Mouse (Mus musculus) embryo, embryonic 9.5 days (tissue): Measurements from ENCODE around the gene Chchd1.
A peak's percentile ranks its signal among the peaks of the same experiment; 100 is the strongest.

Experiments
- DNase-seq: peaks from one replicate; pipeline ENCODE4 v3.0.0-alpha.2; 2017; ENCODE audit errors: extremely low spot score

The Chchd1 gene

DNA sequence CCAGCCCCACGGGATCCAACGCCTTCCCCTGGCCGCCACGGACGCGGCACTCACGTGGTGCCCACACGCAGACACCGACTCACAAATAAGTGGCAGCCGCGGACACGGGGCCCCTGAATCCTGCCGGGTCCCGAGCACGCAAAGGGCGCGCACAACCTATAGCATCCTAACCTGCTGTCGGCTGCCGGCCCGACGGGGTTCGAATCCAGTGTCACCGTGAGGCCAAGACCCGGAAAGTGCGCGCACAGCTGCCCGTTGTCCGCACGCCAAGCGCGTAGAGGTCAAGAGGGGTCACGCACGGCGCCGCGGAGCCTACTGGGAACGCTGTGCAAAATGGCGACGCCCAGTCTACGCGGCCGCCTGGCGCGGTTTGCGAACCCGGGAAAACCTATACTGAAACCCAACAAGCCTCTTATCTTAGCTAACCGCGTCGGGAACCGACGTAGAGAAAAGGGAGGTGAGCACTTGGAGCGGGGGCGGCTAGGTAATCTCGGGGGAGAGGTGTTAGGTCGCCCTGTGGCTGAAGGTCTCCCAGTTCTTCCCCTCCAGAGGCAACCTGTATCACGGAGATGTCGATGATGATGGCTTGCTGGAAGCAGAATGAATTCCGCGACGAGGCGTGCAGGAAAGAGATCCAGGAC, at the start of gene Chchd1:
TSS of gene Chchd1 (plus strand) at position 266 of the 641 bp plus-strand sequence.
- peak; percentile 94 for DNase-seq

DNA sequence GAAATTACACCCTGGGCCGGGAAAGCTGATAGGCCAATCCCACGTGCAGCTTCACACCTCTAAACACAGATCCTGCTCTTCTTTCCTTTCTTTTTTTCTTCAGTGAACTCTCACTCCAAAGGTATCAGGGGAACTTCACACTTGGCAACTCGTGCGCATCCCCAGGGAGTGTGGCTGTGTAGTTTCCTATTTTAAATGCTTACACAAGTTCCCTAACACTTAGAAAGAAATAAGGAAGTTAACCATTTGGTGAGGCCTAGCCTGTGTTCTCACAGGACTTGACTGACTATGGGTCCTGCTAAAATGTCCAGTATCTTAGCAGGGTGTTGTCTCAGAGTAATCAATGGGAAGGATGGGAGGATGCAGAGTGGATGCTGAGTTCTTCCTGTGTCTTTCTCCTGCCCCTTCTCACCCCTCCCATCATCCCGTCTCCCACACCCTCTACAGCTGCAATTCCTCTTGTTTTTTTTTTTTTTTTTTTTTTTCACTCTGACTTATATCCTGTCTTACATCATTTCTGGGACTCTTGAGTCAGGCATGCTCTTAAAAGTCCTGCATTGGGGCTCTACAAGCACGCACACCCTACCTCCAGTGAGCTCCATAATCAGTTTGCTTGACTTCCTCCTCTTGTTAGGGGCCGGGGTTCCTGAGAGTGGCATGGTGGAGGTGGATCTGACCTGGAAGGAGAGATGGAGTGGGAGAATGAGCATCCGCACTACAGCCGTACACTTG, 48.0 kb upstream of the Chchd1 start:
- no peak for DNase-seq

DNA sequence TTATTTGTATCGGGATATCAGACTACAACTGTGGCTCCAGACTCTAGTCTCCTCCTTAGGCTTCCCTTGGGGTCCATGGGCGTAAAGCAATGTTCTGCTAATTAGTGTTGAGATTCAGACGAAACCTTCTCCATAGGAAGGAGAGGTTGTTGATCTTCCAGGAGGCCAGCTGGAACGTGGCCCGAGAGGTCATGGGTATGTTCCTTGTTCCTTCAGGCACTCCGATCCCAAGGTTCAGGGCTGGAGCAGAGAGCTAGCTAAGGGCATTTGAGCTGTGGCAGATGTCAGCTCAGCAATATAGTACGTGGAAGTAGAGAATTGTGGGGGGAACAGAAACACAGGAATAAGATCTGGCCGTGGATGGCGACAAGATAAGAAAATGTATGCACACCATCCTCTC, 47.1 kb upstream of the Chchd1 start:
- no peak for DNase-seq

DNA sequence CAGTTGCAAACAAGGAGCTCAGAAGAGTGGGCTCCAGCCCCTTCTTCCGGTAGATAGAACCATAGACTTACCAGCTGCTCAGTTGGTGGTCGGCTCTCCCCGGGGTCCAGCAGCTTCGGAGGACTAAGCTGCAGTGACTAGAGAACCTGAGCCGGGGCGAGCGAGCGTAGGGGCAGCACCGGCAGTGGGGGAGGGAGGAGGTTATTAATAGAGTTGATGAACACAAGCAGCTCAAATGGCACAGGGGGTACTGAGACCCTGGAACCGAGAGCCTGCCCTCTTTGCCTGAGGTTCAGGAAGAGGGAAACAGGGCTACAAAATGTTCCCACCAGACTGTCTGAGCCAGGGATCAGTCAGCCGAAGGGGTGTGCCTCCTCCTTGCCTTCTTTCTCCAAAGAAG, 46.4 kb upstream of the Chchd1 start, which contains the start of gene Myoz1:
TSS of gene Myoz1 (minus strand) at position 180 of the 400 bp plus-strand sequence.
- DNase-seq, result no peak

DNA sequence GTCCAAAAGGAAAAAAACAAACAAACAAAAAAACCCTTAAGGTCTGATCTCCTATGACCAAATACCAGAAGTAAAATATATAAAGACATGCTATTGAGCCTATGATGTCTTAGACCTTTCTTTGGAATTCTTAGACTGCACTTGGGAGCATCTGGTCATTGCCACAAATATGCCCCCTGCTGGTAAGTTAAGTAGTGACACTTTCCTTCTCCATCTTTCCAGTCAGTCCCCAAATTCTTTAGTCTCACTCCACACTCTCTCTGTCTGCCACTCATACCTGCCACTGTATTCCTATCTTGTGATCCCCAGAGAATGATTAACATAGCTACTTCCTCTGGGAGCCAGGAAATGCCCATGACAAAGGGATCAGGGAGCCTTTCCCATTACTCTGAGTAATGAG, 44.5 kb upstream of the Chchd1 start:
- DNase-seq, result peak; percentile 52

DNA sequence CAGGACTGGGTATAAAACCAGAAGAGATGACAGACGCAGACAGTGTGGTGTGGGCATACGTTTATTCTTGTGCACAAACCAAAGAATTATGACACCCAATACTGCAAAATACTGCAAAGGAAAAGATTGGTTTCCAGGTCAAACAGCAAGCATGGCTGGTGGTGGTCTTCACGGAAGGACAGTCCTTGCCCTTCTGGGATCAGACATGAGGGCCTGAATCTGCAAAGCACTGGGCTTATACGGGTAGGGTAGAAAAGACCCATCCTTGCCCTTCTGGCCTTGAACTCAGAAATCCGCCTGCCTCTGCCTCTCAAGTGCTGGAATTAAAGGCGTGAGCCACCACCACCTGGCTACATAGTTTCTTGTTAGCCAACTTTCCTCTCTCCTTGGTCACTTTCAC, 43.9 kb upstream of the Chchd1 start:
- DNase-seq, result no peak

DNA sequence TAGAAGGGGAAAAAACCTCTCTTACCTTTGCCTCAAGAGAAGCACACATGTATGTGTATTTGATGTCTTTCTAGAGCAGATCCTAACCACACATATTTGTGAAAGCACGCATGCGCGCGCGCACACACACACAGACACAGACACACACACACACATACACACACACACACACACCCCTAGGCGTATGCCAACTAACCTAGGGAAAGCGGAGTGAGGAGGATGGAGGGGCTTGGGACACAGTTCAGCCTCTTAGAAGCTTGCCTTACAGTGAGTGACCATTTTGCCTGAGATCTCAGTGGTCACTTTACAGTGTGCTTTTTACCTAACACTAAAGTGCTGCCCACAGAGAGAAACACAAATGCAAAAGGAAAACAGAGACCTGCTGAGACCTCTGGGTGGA, 43.1 kb upstream of the Chchd1 start:
- no peak for DNase-seq

DNA sequence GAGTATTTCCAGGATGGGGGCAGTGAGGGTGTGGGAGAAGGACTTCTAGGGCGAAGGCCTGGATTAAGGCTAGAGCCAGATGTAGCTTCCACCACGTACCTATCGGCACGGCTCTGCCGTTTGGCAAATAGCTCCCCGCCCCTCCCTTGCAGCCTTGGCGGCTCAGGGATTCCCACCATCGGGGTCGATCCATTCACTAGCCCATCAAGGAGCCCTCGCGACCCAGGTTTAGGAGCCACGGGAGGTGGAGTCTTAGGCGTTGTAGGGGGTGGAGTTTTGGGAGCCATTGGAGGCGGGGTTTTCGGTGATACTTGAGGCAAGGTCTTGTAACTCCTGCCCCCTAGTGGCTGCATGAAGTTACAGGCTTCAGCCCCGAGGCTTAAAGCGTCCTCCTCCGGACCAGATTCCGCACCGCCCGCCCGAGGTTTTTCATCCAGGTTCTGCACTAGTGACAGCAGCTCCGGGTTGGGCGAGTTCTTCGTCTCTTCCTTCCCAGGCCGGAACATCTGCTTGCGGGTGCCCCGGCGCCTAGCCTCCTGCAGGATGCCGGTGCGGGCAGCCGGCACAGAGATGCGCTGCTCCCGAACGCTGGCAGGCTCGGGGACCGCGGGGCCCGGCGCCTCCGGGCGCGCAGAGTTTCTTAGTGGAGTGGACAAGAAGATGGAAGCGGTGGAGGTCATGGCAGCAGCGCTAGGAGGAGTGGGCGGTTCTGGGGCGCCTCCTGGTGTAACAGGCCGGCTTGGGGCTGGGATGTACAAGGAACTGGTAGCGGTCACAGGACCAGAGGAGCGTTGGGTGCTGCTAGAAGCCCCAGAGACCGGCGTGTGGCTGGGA, 41.8 kb upstream of the Chchd1 start:
- peak; percentile 94 for DNase-seq

DNA sequence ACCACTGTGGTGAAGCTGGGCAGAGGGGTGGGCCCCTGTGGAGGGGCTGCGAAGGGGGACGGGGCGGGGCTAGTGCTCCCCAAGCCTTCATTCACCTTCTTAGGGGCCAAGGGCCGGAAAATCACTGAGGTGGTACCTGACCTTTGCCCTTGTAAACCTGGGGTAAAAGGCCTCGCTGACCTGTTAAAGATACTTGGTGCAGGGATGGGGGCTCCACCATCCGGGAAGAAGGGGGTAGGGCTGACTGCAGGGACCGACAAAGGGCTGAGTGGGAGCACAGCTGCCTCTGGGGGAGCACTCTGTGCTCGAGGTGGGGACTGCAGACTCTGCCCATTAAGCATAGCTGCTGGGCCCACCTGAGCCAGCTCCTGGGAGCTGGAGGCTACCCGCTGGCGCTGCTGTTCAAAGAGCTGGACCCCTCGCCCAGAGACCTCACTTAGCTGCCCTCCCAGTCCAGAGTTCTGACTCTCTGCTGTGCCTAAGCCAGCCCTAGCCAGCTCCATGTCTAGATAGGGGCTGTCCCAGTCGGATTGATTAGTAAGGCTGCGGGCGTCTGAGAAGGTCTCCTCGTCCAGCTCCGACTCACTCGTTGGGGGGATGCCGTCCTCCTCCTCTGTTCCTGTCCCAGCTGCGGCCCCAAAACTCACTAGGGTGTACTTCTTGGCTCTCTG, 41.0 kb upstream of the Chchd1 start:
- DNase-seq, result no peak

DNA sequence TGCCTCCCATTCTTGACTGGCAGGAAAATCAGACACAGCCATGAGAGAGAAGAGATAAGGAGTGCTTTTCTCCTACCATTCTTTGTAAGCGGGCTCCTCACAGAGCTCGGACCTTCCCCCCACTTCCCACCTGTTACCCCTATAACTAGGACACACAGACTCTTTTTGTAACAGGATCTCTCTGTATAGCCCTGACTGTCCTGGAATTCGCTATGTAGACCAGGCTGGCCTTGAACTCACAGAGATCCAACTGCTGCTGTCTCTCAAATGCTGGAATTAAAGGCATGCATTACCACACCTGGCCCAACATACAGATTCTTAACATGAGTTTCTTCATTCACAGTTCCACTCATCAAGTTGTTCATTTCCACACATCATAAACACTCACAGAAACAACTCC, 40.1 kb upstream of the Chchd1 start:
- DNase-seq, result no peak

DNA sequence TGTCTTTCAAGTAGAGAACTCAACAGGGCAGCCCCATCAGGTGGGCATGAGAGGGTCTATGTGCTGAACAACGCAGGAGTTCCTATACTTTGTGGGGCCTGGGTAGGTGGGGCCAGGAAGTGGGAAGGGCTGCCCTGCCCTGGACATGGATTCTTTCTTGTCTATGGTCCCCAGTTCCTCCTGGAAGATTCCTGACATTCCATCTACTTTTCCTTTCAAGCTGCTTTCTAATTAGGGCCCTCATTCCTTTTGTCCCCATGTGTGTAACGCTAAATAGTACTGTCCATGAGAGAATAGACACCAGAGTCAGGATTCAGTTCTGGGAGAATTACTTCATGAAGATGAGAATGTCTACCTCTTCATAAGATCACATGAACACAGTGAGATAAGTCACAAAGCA, 39.2 kb upstream of the Chchd1 start:
- no peak for DNase-seq

DNA sequence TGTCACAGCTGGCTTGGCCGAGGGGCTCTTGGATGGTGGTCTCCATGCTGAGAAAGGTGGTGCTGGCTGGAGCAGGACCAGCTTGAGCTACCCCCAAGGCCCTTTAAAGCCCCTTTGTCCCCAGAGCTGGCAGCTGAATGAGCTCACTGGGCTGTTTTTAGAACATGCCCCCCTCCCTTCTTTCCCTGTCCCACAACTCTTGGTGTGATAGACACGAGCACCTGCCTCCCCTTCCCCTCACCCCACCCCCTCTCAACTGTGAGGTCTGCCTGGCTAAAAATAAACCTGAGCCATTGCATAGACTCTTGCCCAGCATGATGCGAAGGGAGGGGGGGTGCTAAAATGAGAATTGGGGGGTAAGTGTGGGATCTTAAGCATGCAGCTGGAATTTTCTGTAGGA, 38.4 kb upstream of the Chchd1 start:
- no peak for DNase-seq

DNA sequence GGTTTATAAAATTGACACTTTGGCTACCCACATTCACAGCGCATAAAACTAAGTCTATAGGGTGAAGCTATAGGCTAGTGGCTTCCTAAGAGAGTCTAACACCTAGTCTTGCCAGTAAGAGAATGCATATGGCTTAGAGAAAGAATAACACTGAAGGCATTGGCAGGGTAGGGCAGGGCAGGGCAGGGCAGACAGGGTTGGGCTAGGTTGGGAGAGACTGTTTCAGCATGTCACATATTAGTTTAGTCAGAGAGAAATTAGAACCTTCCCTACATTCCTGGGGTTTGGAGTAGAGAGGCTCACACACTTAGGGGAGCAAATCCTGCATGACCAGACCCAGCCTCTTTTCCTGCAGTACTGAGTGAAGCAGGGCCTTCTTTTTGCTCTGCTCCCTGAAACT, 35.3 kb upstream of the Chchd1 start:
- DNase-seq, result no peak

DNA sequence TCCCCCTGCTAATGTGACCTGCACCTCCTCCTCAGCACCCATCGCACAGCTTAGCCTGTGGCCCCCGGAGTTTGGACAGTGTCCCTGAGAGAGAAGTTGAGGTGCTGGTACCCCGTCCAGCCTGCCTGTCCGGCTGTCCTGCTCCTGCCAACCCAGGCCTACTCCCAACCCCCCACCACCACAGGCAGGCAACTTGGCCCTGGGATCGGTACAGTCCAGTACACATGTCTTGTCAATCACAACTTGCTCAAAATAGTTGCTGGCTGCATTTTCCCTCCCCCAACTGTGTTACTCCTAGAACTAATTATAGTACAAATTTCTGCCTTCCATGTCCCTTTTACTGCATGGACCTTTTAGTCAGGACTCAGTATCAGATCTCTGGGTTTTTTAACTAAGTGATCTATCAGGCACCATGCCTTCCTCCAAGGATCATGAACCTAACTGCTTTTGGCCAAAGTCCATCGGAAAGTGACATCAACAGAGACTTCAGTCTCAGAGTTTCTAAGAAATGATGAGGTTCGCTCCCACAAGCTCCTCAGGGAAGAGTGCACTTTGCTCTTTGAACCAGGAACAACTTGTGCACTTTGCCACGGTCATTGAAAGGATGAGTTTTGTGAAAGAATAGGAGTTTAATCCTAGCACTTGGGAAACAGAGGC, 34.5 kb upstream of the Chchd1 start, which contains the start of gene Synpo2l:
TSS of gene Synpo2l (minus strand) at position 201 of the 657 bp plus-strand sequence.
- DNase-seq, result no peak

DNA sequence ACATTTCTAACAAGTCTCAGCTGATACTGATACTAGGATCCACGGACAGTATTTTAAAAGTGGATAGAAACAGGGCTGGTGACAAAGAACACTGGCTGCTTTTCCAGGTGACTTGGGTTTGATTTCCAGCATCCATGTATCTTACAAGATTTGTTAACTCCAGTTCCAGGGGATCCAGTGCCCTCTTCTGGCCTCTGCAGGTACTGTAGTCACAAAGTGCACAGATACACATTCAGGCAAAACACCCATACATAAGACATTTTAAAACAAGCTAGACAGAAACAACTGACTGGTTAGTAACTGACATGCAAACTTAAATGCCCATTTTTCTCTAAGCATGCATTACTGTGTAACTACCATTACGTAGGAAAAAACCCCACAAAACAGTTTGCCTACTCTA, 29.8 kb upstream of the Chchd1 start:
- DNase-seq, result peak; percentile 41

DNA sequence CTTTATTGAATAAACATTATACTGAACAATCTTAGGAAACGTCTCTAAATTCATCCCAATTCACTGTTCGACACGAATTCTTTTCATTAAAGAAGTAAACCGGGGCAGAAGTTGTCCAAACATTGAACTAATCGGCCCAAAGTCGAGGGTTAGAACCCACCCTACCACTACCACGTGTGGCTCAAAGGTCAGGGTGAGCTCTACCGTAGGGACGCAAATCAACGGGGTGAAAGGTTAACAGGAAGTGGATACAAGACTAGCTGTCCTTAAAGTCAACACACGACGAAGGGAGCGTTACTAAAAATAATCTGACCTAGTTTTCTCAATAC, 29.1 kb upstream of the Chchd1 start:
- DNase-seq, result no peak

DNA sequence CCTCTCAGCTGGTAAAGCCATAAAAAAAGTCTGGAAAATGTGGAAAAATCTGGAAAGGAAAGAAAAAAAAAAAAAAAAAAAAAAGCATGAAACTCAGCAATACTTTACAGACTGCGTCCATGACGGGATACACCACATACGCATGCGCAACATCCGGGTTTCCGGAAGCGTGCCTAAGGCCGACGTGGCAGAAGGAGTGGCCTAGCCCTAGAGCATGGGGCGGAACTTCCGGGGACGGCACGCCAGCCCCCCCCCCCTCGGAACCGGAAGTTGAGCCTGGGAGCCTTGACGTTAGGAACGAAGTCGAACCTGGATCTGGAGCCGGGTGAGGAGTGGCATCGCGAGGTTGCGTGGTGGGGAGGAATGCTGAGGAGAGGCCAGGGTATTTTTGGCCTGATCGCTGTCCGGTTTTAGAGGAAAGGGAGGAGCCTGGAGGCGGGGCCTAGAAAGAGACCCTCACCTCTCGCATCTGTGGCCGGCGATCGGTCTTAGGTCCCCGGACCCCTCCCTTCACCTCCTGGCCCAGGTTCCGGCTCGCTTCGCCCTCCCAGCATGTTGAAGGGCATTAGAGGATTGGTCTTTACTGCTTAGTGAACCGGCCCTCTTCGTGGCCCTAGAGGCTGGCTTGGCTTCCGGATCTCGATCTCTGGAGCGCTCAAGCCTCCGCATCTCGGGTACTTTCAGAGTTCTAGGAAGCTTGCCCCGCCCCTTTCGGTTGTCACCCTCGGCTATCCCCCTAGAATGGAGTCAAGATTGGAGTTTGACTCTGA, 28.6 kb upstream of the Chchd1 start, which contains the start of gene Sec24c:
TSS of gene Sec24c (plus strand) at position 245 of the 770 bp plus-strand sequence.
- peak; percentile 98 for DNase-seq

DNA sequence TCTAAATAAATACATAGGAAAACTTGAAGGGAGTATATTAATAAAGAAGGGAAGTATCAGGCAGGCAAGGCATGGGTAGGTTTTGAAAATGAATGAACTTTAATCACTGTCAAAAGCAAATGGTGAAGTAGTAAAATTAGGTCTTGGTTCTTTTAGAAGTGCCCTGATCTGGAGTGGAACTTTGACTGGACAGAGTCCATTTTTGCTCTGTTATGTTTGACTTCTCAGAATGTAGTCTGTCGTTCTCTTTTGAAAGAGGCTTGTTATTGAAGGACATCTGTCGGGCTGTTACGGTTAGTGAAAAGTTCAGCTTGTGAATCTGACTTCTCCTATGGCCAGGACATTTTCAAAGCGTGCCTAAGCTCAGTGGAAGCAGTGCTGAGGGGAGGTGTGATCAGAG, 24.9 kb upstream of the Chchd1 start:
- DNase-seq, result no peak

DNA sequence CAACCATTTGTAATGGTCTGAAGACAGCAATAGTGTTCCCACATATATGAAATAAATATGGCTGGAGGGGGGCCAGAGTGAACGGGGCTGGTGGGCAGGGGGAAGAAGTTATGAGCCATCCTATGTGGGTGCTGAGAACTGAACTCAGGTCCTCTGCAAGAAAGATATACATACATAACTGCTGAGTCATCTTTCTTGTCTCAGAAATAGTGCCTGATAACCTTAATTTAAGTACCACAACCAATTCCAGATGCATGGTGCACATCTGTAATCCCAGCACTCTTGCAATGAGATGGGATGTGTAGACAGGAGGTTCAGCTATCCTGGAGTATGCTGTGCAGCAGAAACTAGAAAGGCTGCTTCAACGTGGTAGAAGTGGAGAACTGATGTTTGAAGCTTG, 21.1 kb upstream of the Chchd1 start:
- no peak for DNase-seq

DNA sequence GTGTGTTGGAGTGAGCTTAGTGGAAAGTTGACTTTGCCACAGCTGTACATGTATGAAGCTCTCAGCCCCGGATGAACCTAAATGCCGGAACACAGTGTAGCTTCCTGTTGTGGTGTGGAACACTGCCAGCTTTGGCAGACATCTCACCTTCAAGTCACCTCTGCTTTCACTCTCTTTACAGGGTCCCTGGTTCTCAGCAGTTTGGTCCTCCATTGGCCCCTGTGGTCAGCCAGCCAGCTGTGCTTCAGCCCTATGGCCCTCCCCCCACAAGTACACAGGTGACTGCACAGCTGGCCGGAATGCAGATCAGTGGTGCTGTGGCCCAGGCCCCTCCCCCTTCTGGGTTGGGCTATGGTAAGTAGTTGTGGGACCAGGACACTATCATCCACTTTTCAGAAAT, 20.3 kb upstream of the Chchd1 start:
- DNase-seq, result no peak

DNA sequence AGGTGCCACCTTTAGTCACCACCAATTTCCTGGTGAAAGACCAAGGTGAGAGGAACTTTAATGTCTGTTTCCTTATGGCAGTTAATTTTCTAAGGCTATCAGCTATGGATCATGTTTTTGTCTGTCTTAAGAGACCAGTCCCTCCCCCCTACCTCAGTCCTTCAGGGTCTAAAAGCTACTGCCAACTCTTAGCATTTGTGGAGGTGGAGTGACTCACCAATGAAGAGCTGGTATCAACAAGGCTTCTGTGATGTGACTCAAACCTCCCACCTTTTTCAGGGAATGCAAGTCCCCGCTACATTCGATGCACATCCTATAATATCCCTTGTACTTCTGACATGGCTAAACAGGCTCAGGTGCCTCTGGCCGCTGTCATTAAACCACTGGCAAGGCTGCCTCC, 16.2 kb upstream of the Chchd1 start:
- DNase-seq, result no peak
